Mouse (Mus musculus) bone marrow, adult 2 months (tissue): ENCODE measurements around the gene Pcyox1. TPM values are rescaled to one million over a fixed set of nuclear protein-coding genes. Genes with fewer than 3 reads are reported as not detected.
"Not testable (repeated sequence)": the region's sequence is repeated elsewhere in the genome, so short reads cannot be mapped to it uniquely, and the experiment has no call there.

ENCODE experiments used
- H3K27ac ChIP-seq: fragments of 200-500 bp; 2 replicates; pipeline ENCODE4 v1.5.1; 2012; ENCODE audit warnings: low read depth, mild to moderate bottlenecking, control low read depth, inconsistent platforms, low read length; ENCODE audit not compliant: control insufficient read depth, poor library complexity, insufficient read depth
- H3K4me1 ChIP-seq: fragments of 200-500 bp; 2 replicates; pipeline ENCODE4 v1.6.1; 2011; ENCODE audit warnings: low read length; ENCODE audit not compliant: control insufficient read depth, insufficient read depth
- H3K4me3 ChIP-seq: fragments of 200-500 bp; replicated peaks from 2 replicates; pipeline ENCODE3; 2011; ENCODE audit warnings: mild to moderate bottlenecking, low read depth, low read length, control low read depth; ENCODE audit not compliant: control insufficient read depth
- CTCF ChIP-seq: fragments of 200-500 bp; IDR thresholded peaks from 2 replicates; pipeline ENCODE4 v1.5.1; 2011; ENCODE audit warnings: low read length, control low read depth; ENCODE audit not compliant: control insufficient read depth, insufficient read depth
- POLR2A ChIP-seq: fragments of 200-500 bp; IDR thresholded peaks from 2 replicates; pipeline ENCODE4 v1.6.1; 2011; ENCODE audit warnings: low read depth, mild to moderate bottlenecking, control low read depth, low read length, borderline replicate concordance; ENCODE audit not compliant: control insufficient read depth
- WGBS: fragments of 180-500 bp; shearing (Covaris S2); methylation state at CpG from one replicate; pipeline ENCODE4 v1.1.7; 2018; 5-methylcytosine and 5-hydroxymethylcytosine counted together
- polyA plus RNA-seq: library from polyadenylated mRNA; stranded (reverse); fragments of >200 nt; gene quantifications from 2 replicates; pipeline ENCODE4 v1.2.4, GENCODE M21; 2011; ENCODE audit warnings: low replicate concordance; ENCODE audit not compliant: missing spikeins, insufficient read depth, insufficient read length

Gene Pcyox1
- polyA plus RNA-seq, 1 experiment = 22.8 TPM

- no peak for TF ChIP-seq POLR2A
- no peak for TF ChIP-seq CTCF
- no peak overlapping the region for H3K4me3 ChIP-seq
- 28% methylated on average over 7 of the region's 7 CpGs for WGBS
- H3K4me1 ChIP-seq = no peaks in the 10 kb centered on the region
- no peak overlapping the region for H3K27ac ChIP-seq
These were observed 47.7 kb downstream of the Pcyox1 start for GRCm38 (mm10) chr6:86349257-86349656.

- TF ChIP-seq CTCF = no peak
- no peak for TF ChIP-seq POLR2A
- 82% methylated on average over 2 of the region's 2 CpGs for WGBS
- no peak overlapping the region for H3K4me3 ChIP-seq
- no peaks in the 10 kb centered on the region for H3K4me1 ChIP-seq
- no peak overlapping the region for H3K27ac ChIP-seq
These were observed 50.9 kb downstream of the Pcyox1 start for GRCm38 (mm10) chr6:86346063-86346462.

- no peak for TF ChIP-seq POLR2A
- TF ChIP-seq CTCF = no peak
- H3K4me3 ChIP-seq = no peak overlapping the region
- H3K4me1 ChIP-seq = no peaks in the 10 kb centered on the region
- H3K27ac ChIP-seq = no peak overlapping the region
- 39% methylated on average over 7 of the region's 7 CpGs for WGBS
These were observed 53.3 kb downstream of the Pcyox1 start for GRCm38 (mm10) chr6:86343656-86344055.

GRCm38 (mm10) chr6:86336340-86336739, 60.6 kb downstream of the Pcyox1 start:
- not testable (repeated sequence) for H3K4me1 ChIP-seq, H3K27ac ChIP-seq, H3K4me3 ChIP-seq
- 81% methylated on average over 4 of the region's 4 CpGs for WGBS

Other genes with a start within 250 kb of the Pcyox1 start
- not detected in 2 replicates for gene Tgfa, start 201.9 kb downstream of the Pcyox1 start, polyA plus RNA-seq
- gene Fam136a, start 31.5 kb downstream of the Pcyox1 start, polyA plus RNA-seq = 7.7 and 24.3 TPM in 2 replicates
- gene Snrpg, start 25.9 kb downstream of the Pcyox1 start, polyA plus RNA-seq = 224 and 244 TPM in 2 replicates
- gene Tia1, start 7.1 kb upstream of the Pcyox1 start, polyA plus RNA-seq = 15.3 and 28.8 TPM in 2 replicates
- gene Gm44790, start 29.5 kb upstream of the Pcyox1 start, polyA plus RNA-seq = not detected in 2 replicates
- 7.9 and 13.3 TPM in 2 replicates for gene C87436, start 41.2 kb upstream of the Pcyox1 start, polyA plus RNA-seq
- 52.9 and 86.3 TPM in 2 replicates for gene Pcbp1, start 129.2 kb upstream of the Pcyox1 start, polyA plus RNA-seq
- 7.6 and 19.6 TPM in 2 replicates for gene Asprv1, start 231.0 kb upstream of the Pcyox1 start, polyA plus RNA-seq